Mouse (Mus musculus): ENCODE data around the gene Ruvbl2. TPM values are rescaled to one million over a fixed set of nuclear protein-coding genes. Genes with fewer than 3 reads are reported as not detected.
"Not testable (repeated sequence)": the region's sequence is repeated elsewhere in the genome, so short reads cannot be mapped to it uniquely, and the experiment has no call there.

Ruvbl2 gene
- polyA plus RNA-seq, 1 experiment from 2014 or later: 179 TPM

GRCm38 (mm10) chr7:45396787-45397186 is 41.1 kb downstream of the Ruvbl2 start:
- no peaks in the 10 kb centered on the region for H3K9me3 ChIP-seq (replicated peaks; ENCODE audit: control insufficient read depth, low read length)
- no peak for ATAC-seq (replicated peaks; ENCODE audit: insufficient number of reproducible peaks, low FRiP score, low TSS enrichment, low read depth)
- H3K9ac ChIP-seq (replicated peaks; ENCODE audit: low read length): no peak overlapping the region
- H3K27ac ChIP-seq (replicated peaks; ENCODE audit: low read depth, low read length): no peak overlapping the region
- 83% methylated on average over 2 of the region's 2 CpGs for WGBS
- H3K27me3 ChIP-seq (ENCODE audit: control insufficient read depth, insufficient read depth, low read length): no peaks in the 10 kb centered on the region
- no peak overlapping the region for H3K4me2 ChIP-seq (ENCODE audit: low read depth, low read length)
- H3K4me3 ChIP-seq (ENCODE audit: low read depth, low read length): no peak overlapping the region
- H3K36me3 ChIP-seq (replicated peaks; ENCODE audit: control insufficient read depth, insufficient read depth, low read depth, low read length): peaks cover 3% of the 10 kb centered on the region
- no peaks in the 10 kb centered on the region for H3K4me1 ChIP-seq (ENCODE audit: control insufficient read depth, insufficient read depth, low read length)
- DNase-seq (ENCODE audit: low spot score): no peak

- not testable (repeated sequence) for H3K9ac ChIP-seq (replicated peaks; ENCODE audit: low read length); DNase-seq (ENCODE audit: low spot score); H3K36me3 ChIP-seq (replicated peaks; ENCODE audit: control insufficient read depth, insufficient read depth, low read depth, low read length); H3K9me3 ChIP-seq (replicated peaks; ENCODE audit: control insufficient read depth, low read length); ATAC-seq (replicated peaks; ENCODE audit: insufficient number of reproducible peaks, low FRiP score, low TSS enrichment, low read depth); H3K4me1 ChIP-seq (ENCODE audit: control insufficient read depth, insufficient read depth, low read length); H3K27me3 ChIP-seq (ENCODE audit: control insufficient read depth, insufficient read depth, low read length); H3K27ac ChIP-seq (replicated peaks; ENCODE audit: low read depth, low read length); H3K4me2 ChIP-seq (ENCODE audit: low read depth, low read length); H3K4me3 ChIP-seq (ENCODE audit: low read depth, low read length)
- 4% methylated on average over 3 of the region's 3 CpGs for WGBS
Observed at GRCm38 (mm10) chr7:45396337-45396775, 41.5 kb downstream of the Ruvbl2 start.

GRCm38 (mm10) chr7:45395578-45396336 is 42.1 kb downstream of the Ruvbl2 start, which contains the start of gene Snrnp70:
Gene Snrnp70 (minus strand): TSS chr7:45395742.
- Histone ChIP-seq H3K4me3 (ENCODE audit: low read depth, low read length) (peak within 1 kb of the TSS; percentile 62), H3K27ac (replicated peaks; ENCODE audit: low read depth, low read length) (peak within 1 kb of the TSS; percentile 97), H3K4me2 (ENCODE audit: low read depth, low read length) (peak within 1 kb of the TSS; percentile 86), H3K4me1 (ENCODE audit: control insufficient read depth, insufficient read depth, low read length) (no peaks in the 10 kb centered on the region), H3K36me3 (replicated peaks; ENCODE audit: control insufficient read depth, insufficient read depth, low read depth, low read length) (peaks cover 3% of the 10 kb centered on the region), H3K27me3 (ENCODE audit: control insufficient read depth, insufficient read depth, low read length) (no peaks in the 10 kb centered on the region), H3K9ac (replicated peaks; ENCODE audit: low read length) (peak within 1 kb of the TSS; percentile 82), H3K9me3 (replicated peaks; ENCODE audit: control insufficient read depth, low read length) (no peaks in the 10 kb centered on the region)
- ATAC-seq (replicated peaks; ENCODE audit: insufficient number of reproducible peaks, low FRiP score, low TSS enrichment, low read depth): peak; percentile 96
- peak; percentile 100 for DNase-seq (ENCODE audit: low spot score)
- WGBS: under 1% methylated on average over 60 of the region's 60 CpGs

- H3K36me3 ChIP-seq (replicated peaks; ENCODE audit: control insufficient read depth, insufficient read depth, low read depth, low read length): peaks cover 3% of the 10 kb centered on the region
- DNase-seq (ENCODE audit: low spot score) (peak; percentile 85), ATAC-seq (replicated peaks; ENCODE audit: insufficient number of reproducible peaks, low FRiP score, low TSS enrichment, low read depth) (peak; percentile 67)
- H3K27me3 ChIP-seq (ENCODE audit: control insufficient read depth, insufficient read depth, low read length): no peaks in the 10 kb centered on the region
- H3K4me1 ChIP-seq (ENCODE audit: control insufficient read depth, insufficient read depth, low read length): no peaks in the 10 kb centered on the region
- peak overlapping the region; percentile 82 for H3K9ac ChIP-seq (replicated peaks; ENCODE audit: low read length)
- H3K9me3 ChIP-seq (replicated peaks; ENCODE audit: control insufficient read depth, low read length): no peaks in the 10 kb centered on the region
- peak overlapping the region; percentile 86 for H3K4me2 ChIP-seq (ENCODE audit: low read depth, low read length)
- 0% methylated on average over 20 of the region's 20 CpGs for WGBS
- peak overlapping the region; percentile 62 for H3K4me3 ChIP-seq (ENCODE audit: low read depth, low read length)
- peak overlapping the region; percentile 97 for H3K27ac ChIP-seq (replicated peaks; ENCODE audit: low read depth, low read length)
Observed at GRCm38 (mm10) chr7:45395129-45395541, 42.8 kb downstream of the Ruvbl2 start.

- 78% methylated on average over 3 of the region's 3 CpGs for WGBS
- H3K9me3 ChIP-seq (replicated peaks; ENCODE audit: control insufficient read depth, low read length): no peaks in the 10 kb centered on the region
- no peaks in the 10 kb centered on the region for H3K4me1 ChIP-seq (ENCODE audit: control insufficient read depth, insufficient read depth, low read length)
- peaks cover 36% of the 10 kb centered on the region for H3K36me3 ChIP-seq (replicated peaks; ENCODE audit: control insufficient read depth, insufficient read depth, low read depth, low read length)
- no peak overlapping the region for H3K9ac ChIP-seq (replicated peaks; ENCODE audit: low read length)
- ATAC-seq (replicated peaks; ENCODE audit: insufficient number of reproducible peaks, low FRiP score, low TSS enrichment, low read depth): no peak
- H3K4me3 ChIP-seq (ENCODE audit: low read depth, low read length): no peak overlapping the region
- H3K27ac ChIP-seq (replicated peaks; ENCODE audit: low read depth, low read length): no peak overlapping the region
- peak; percentile 45 for DNase-seq (ENCODE audit: low spot score)
- H3K27me3 ChIP-seq (ENCODE audit: control insufficient read depth, insufficient read depth, low read length): no peaks in the 10 kb centered on the region
- no peak overlapping the region for H3K4me2 ChIP-seq (ENCODE audit: low read depth, low read length)
Observed at GRCm38 (mm10) chr7:45386077-45386476, 51.8 kb downstream of the Ruvbl2 start.

GRCm38 (mm10) chr7:45376057-45376456 is 61.8 kb downstream of the Ruvbl2 start:
- Histone ChIP-seq H3K4me1 (ENCODE audit: control insufficient read depth, insufficient read depth, low read length) (no peaks in the 10 kb centered on the region), H3K9ac (replicated peaks; ENCODE audit: low read length) (no peak overlapping the region), H3K27ac (replicated peaks; ENCODE audit: low read depth, low read length) (no peak overlapping the region), H3K36me3 (replicated peaks; ENCODE audit: control insufficient read depth, insufficient read depth, low read depth, low read length) (peaks cover 20% of the 10 kb centered on the region), H3K4me3 (ENCODE audit: low read depth, low read length) (no peak overlapping the region), H3K4me2 (ENCODE audit: low read depth, low read length) (no peak overlapping the region), H3K27me3 (ENCODE audit: control insufficient read depth, insufficient read depth, low read length) (no peaks in the 10 kb centered on the region), H3K9me3 (replicated peaks; ENCODE audit: control insufficient read depth, low read length) (no peaks in the 10 kb centered on the region)
- no peak for ATAC-seq (replicated peaks; ENCODE audit: insufficient number of reproducible peaks, low FRiP score, low TSS enrichment, low read depth)
- 94% methylated on average over 1 of the region's 1 CpGs for WGBS
- DNase-seq (ENCODE audit: low spot score): no peak

GRCm38 (mm10) chr7:45374620-45375019 is 63.3 kb downstream of the Ruvbl2 start:
- no peak overlapping the region for H3K27ac ChIP-seq (replicated peaks; ENCODE audit: low read depth, low read length)
- no peak for DNase-seq (ENCODE audit: low spot score)
- 0 out of 2 replicates have a peak, but pooled peaks cover 2% of the 10 kb centered on the region for H3K4me1 ChIP-seq (ENCODE audit: control insufficient read depth, insufficient read depth, low read length)
- H3K27me3 ChIP-seq (ENCODE audit: control insufficient read depth, insufficient read depth, low read length): peaks cover 5% of the 10 kb centered on the region
- no peak overlapping the region for H3K4me2 ChIP-seq (ENCODE audit: low read depth, low read length)
- H3K9me3 ChIP-seq (replicated peaks; ENCODE audit: control insufficient read depth, low read length): no peaks in the 10 kb centered on the region
- no peak for ATAC-seq (replicated peaks; ENCODE audit: insufficient number of reproducible peaks, low FRiP score, low TSS enrichment, low read depth)
- H3K4me3 ChIP-seq (ENCODE audit: low read depth, low read length): no peak overlapping the region
- peaks cover 9% of the 10 kb centered on the region for H3K36me3 ChIP-seq (replicated peaks; ENCODE audit: control insufficient read depth, insufficient read depth, low read depth, low read length)
- WGBS: 96% methylated on average over 8 of the region's 8 CpGs
- H3K9ac ChIP-seq (replicated peaks; ENCODE audit: low read length): no peak overlapping the region

- peaks cover 5% of the 10 kb centered on the region for H3K36me3 ChIP-seq (replicated peaks; ENCODE audit: control insufficient read depth, insufficient read depth, low read depth, low read length)
- WGBS: 75% methylated on average over 5 of the region's 5 CpGs
- ATAC-seq (replicated peaks; ENCODE audit: insufficient number of reproducible peaks, low FRiP score, low TSS enrichment, low read depth): no peak
- no peak overlapping the region for H3K4me3 ChIP-seq (ENCODE audit: low read depth, low read length)
- DNase-seq (ENCODE audit: low spot score): no peak
- no peak overlapping the region for H3K4me2 ChIP-seq (ENCODE audit: low read depth, low read length)
- H3K27me3 ChIP-seq (ENCODE audit: control insufficient read depth, insufficient read depth, low read length): peaks cover 19% of the 10 kb centered on the region
- 0 out of 2 replicates have a peak, but pooled peaks cover 2% of the 10 kb centered on the region for H3K4me1 ChIP-seq (ENCODE audit: control insufficient read depth, insufficient read depth, low read length)
- no peak overlapping the region for H3K27ac ChIP-seq (replicated peaks; ENCODE audit: low read depth, low read length)
- H3K9me3 ChIP-seq (replicated peaks; ENCODE audit: control insufficient read depth, low read length): no peaks in the 10 kb centered on the region
- H3K9ac ChIP-seq (replicated peaks; ENCODE audit: low read length): no peak overlapping the region
Observed at GRCm38 (mm10) chr7:45372371-45372770, 65.5 kb downstream of the Ruvbl2 start.
